Mouse (Mus musculus) adrenal gland, adult 2 months (tissue): ENCODE measurements around the gene Slc9a8. TPM values are rescaled to one million over a fixed set of nuclear protein-coding genes. Genes with fewer than 3 reads are reported as not detected.

Source experiments
- DNase-seq: peaks from one replicate; pipeline ENCODE4 v3.0.0; 2021
- polyA plus RNA-seq: library from polyadenylated mRNA; depleted of rRNA; stranded (reverse); fragments of >200 nt; gene quantifications from 2 replicates; pipeline ENCODE4 v1.2.3, GENCODE M21; 2012; rRNA removed
- total RNA-seq, 2 experiments: library from RNA; stranded (reverse); gene quantifications; 2 replicates each; pipeline ENCODE4 v1.2.3; 2021

Gene Slc9a8
- total and polyA plus RNA-seq, 3 experiments = 33.8 to 67.5 (median 40.2) TPM

GRCm38 (mm10) chr2:167510485-167510884 is 89.0 kb downstream of the Slc9a8 start:
- DNase-seq = no peak

GRCm38 (mm10) chr2:167512365-167512764 is 90.9 kb downstream of the Slc9a8 start:
- no peak for DNase-seq

- no peak for DNase-seq
Measured at GRCm38 (mm10) chr2:167512970-167513369, 91.5 kb downstream of the Slc9a8 start.

- DNase-seq = no peak
Measured at GRCm38 (mm10) chr2:167514641-167515040, 93.1 kb downstream of the Slc9a8 start.

GRCm38 (mm10) chr2:167515688-167516087 is 94.2 kb downstream of the Slc9a8 start:
- no peak for DNase-seq

GRCm38 (mm10) chr2:167519606-167520252 is 98.2 kb downstream of the Slc9a8 start:
- DNase-seq = no peak

Other genes starting within 250 kb of the Slc9a8 start
- 10 to 100 TPM; 14.8 to 21.7 TPM for gene Kcnb1, start 231.6 kb upstream of the Slc9a8 start, total RNA-seq
- 7.7 and 9.4 TPM in 2 replicates for gene Kcnb1, start 231.6 kb upstream of the Slc9a8 start, polyA plus RNA-seq
- gene Ptgis, start 181.1 kb upstream of the Slc9a8 start, total RNA-seq = 10 to 100 TPM; 17.3 to 37.2 TPM
- 65.3 and 74.3 TPM in 2 replicates for gene Ptgis, start 181.1 kb upstream of the Slc9a8 start, polyA plus RNA-seq
- 100 to 1,000 TPM in 1 of 2 experiments, 10 to 100 TPM in 1; 92.7 to 113 TPM for gene B4galt5, start 72.5 kb upstream of the Slc9a8 start, total RNA-seq
- 43.9 and 47.6 TPM in 2 replicates for gene B4galt5, start 72.5 kb upstream of the Slc9a8 start, polyA plus RNA-seq
- 10 to 100 TPM; 75.2 to 78.4 TPM for gene Rnf114, start 70.9 kb downstream of the Slc9a8 start, total RNA-seq
- gene Rnf114, start 70.9 kb downstream of the Slc9a8 start, polyA plus RNA-seq = 64.2 and 70.8 TPM in 2 replicates
- gene Spata2, start 71.2 kb downstream of the Slc9a8 start, total RNA-seq = 10 to 100 TPM; 33.1 to 35.1 TPM
- gene Spata2, start 71.2 kb downstream of the Slc9a8 start, polyA plus RNA-seq = 29.0 and 30.8 TPM in 2 replicates
- 10 to 100 TPM in 1 of 2 experiments, 1 to 10 TPM in 1; 6.7 to 10.1 TPM for gene Snai1, start 116.5 kb downstream of the Slc9a8 start, total RNA-seq
- gene Snai1, start 116.5 kb downstream of the Slc9a8 start, polyA plus RNA-seq = 45.2 and 45.3 TPM in 2 replicates
- gene Ube2v1, start 210.4 kb downstream of the Slc9a8 start, total RNA-seq = 100 to 1,000 TPM; 191 to 208 TPM
- 94.4 and 133 TPM in 2 replicates for gene Ube2v1, start 210.4 kb downstream of the Slc9a8 start, polyA plus RNA-seq
- 10 to 100 TPM; 20.0 to 21.0 TPM for gene Gm20431, start 239.8 kb downstream of the Slc9a8 start, total RNA-seq
- 31.2 and 38.6 TPM in 2 replicates for gene Gm20431, start 239.8 kb downstream of the Slc9a8 start, polyA plus RNA-seq